Mouse (Mus musculus) embryonic facial prominence, embryonic 10.5 days (tissue): ENCODE measurements around the gene Gm8298. TPM values are rescaled to one million over a fixed set of nuclear protein-coding genes. Genes with fewer than 3 reads are reported as not detected.
"Not testable (repeated sequence)": the region's sequence is repeated elsewhere in the genome, so short reads cannot be mapped to it uniquely, and the experiment has no call there.

Experiments
- DNase-seq: peaks from one replicate; pipeline ENCODE4 v3.0.0-alpha.2; 2017; ENCODE audit warnings: low spot score
- H3K27ac ChIP-seq: fragments of 300-500 bp; sonication (generic); replicated peaks from 2 replicates; pipeline ENCODE4 v1.5.1; 2016; ENCODE audit warnings: mild to moderate bottlenecking
- H3K27me3 ChIP-seq: fragments of 300-500 bp; sonication (generic); replicated peaks from 2 replicates; pipeline ENCODE4 v1.6.1; 2016; ENCODE audit warnings: low read depth, mild to moderate bottlenecking; ENCODE audit not compliant: poor library complexity, severe bottlenecking
- H3K36me3 ChIP-seq: fragments of 300-500 bp; sonication (generic); replicated peaks from 2 replicates; pipeline ENCODE4 v1.6.1; 2016; ENCODE audit warnings: mild to moderate bottlenecking, moderate library complexity
- H3K4me1 ChIP-seq: fragments of 300-500 bp; sonication (generic); 2 replicates; pipeline ENCODE4 v1.6.1; 2016
- H3K4me3 ChIP-seq: fragments of 300-500 bp; sonication (generic); 2 replicates; pipeline ENCODE4 v1.5.1; 2016; ENCODE audit warnings: mild to moderate bottlenecking, moderate library complexity
- H3K9me3 ChIP-seq: fragments of 300-500 bp; sonication (generic); 2 replicates; pipeline ENCODE4 v1.6.1; 2016; ENCODE audit warnings: mild to moderate bottlenecking
- WGBS: fragments of 180-500 bp; shearing (Covaris S2); methylation state at CpG from one replicate; pipeline ENCODE4 v1.1.7; 2016; 5-methylcytosine and 5-hydroxymethylcytosine counted together
- polyA plus RNA-seq: library from polyadenylated mRNA; unstranded; fragments of >200 nt; fragmentation: Nextera tagmentation; extraction: Ambion mirVana; gene quantifications from 2 replicates; pipeline ENCODE4 v1.2.1, GENCODE M21; 2016

Gene Gm8298
- not detected in 2 replicates for polyA plus RNA-seq

GRCm38 (mm10) chr3:59860751-59861150 lies at the start of gene Gm8298:
Gene Gm8298 (plus strand): TSS chr3:59861051.
- Histone ChIP-seq H3K9me3 (no peaks in the 10 kb centered on the region), H3K27ac (no peak within 1 kb of the TSS), H3K36me3 (no peaks in the 10 kb centered on the region), H3K4me1 (no peaks in the 10 kb centered on the region), H3K4me3 (no peak within 1 kb of the TSS), H3K27me3 (no peaks in the 10 kb centered on the region)
- WGBS: 96% methylated on average over 2 of the region's 2 CpGs
- no peak for DNase-seq

- no peaks in the 10 kb centered on the region for H3K36me3 ChIP-seq
- no peaks in the 10 kb centered on the region for H3K4me1 ChIP-seq
- DNase-seq: no peak
- no peak overlapping the region for H3K27ac ChIP-seq
- H3K4me3 ChIP-seq: no peak overlapping the region
- H3K9me3 ChIP-seq: no peaks in the 10 kb centered on the region
- no peaks in the 10 kb centered on the region for H3K27me3 ChIP-seq
These were observed 47.7 kb upstream of the Gm8298 start for GRCm38 (mm10) chr3:59813169-59813568.

GRCm38 (mm10) chr3:59870765-59871164 lies 9.9 kb downstream of the Gm8298 start:
- H3K36me3 ChIP-seq: no peaks in the 10 kb centered on the region
- H3K9me3 ChIP-seq: no peaks in the 10 kb centered on the region
- H3K4me1 ChIP-seq: no peaks in the 10 kb centered on the region
- no peak overlapping the region for H3K4me3 ChIP-seq
- DNase-seq: peak; percentile 24
- H3K27me3 ChIP-seq: no peaks in the 10 kb centered on the region
- 28% methylated on average over 2 of the region's 2 CpGs for WGBS
- no peak overlapping the region for H3K27ac ChIP-seq

GRCm38 (mm10) chr3:59877601-59878000 lies 16.8 kb downstream of the Gm8298 start:
- H3K4me1 ChIP-seq, DNase-seq, H3K27me3 ChIP-seq, H3K4me3 ChIP-seq, H3K9me3 ChIP-seq, H3K36me3 ChIP-seq, H3K27ac ChIP-seq: not testable (repeated sequence)
- WGBS: 29% methylated on average over 1 of the region's 1 CpGs

GRCm38 (mm10) chr3:59879801-59880554 lies 19.1 kb downstream of the Gm8298 start:
- 74% methylated on average over 7 of the region's 7 CpGs for WGBS

GRCm38 (mm10) chr3:59893276-59893675 lies 32.4 kb downstream of the Gm8298 start:
- no peak for DNase-seq
- Histone ChIP-seq H3K4me1 (no peaks in the 10 kb centered on the region), H3K9me3 (no peaks in the 10 kb centered on the region), H3K27me3 (no peaks in the 10 kb centered on the region), H3K27ac (no peak overlapping the region), H3K4me3 (no peak overlapping the region), H3K36me3 (no peaks in the 10 kb centered on the region)
- 84% methylated on average over 2 of the region's 2 CpGs for WGBS

More at GRCm38 (mm10) chr3:59879801-59880554, 19.1 kb downstream of the Gm8298 start:
- H3K9me3 ChIP-seq, H3K4me1 ChIP-seq, H3K4me3 ChIP-seq, DNase-seq, H3K27ac ChIP-seq, H3K27me3 ChIP-seq, H3K36me3 ChIP-seq: not testable (repeated sequence)

- no peaks in the 10 kb centered on the region for H3K27me3 ChIP-seq
- no peaks in the 10 kb centered on the region for H3K9me3 ChIP-seq
- no peaks in the 10 kb centered on the region for H3K36me3 ChIP-seq
- H3K27ac ChIP-seq: no peak within 1 kb of the TSS
- DNase-seq: no peak
- WGBS: 93% methylated on average over 2 of the region's 2 CpGs
- no peak within 1 kb of the TSS for H3K4me3 ChIP-seq
- H3K4me1 ChIP-seq: no peaks in the 10 kb centered on the region
These were observed 64.1 kb downstream of the Gm8298 start, which contains the start of gene C130079G13Rik for GRCm38 (mm10) chr3:59924914-59925313. Gene C130079G13Rik (plus strand): TSS chr3:59925214.

Other genes starting within 250 kb of the Gm8298 start
- gene Gm5538, start 131.3 kb upstream of the Gm8298 start, polyA plus RNA-seq: not detected in 2 replicates
- not detected in 2 replicates for gene C130079G13Rik, start 64.2 kb downstream of the Gm8298 start, polyA plus RNA-seq
- gene Aadacl2, start 145.7 kb downstream of the Gm8298 start, polyA plus RNA-seq: not detected in 2 replicates
- gene Aadac, start 164.7 kb downstream of the Gm8298 start, polyA plus RNA-seq: not detected in 2 replicates
- gene Sucnr1, start 220.8 kb downstream of the Gm8298 start, polyA plus RNA-seq: not detected in 2 replicates